Mouse (Mus musculus) layer of hippocampus, postnatal 14 days (tissue): ENCODE results near the gene Adgrf1. TPM values are rescaled to one million over a fixed set of nuclear protein-coding genes. Genes with fewer than 3 reads are reported as not detected.

Experiments
- DNase-seq, 2 experiments: peaks; one replicate each; pipeline ENCODE4 v3.0.0; 2021 to 2022; ENCODE audit warnings: low spot score in 2 of 2, mixed read lengths in 1 of 2
- long read RNA-seq, 2 experiments: library from polyadenylated mRNA; stranded (forward); transcript quantifications; one replicate each; pipeline ENCODE4 v2.0.0; 2021
- total RNA-seq, 2 experiments: library from RNA; stranded (reverse); gene quantifications; 2 replicates each; pipeline ENCODE4 v1.2.3; 2021

Gene Adgrf1
- under 1 TPM in 1 of 2 experiments, not detected in 1; 0.07 TPM for total RNA-seq
- long read RNA-seq, experiment 1 = 0 reads
- long read RNA-seq, experiment 2 = 0 reads

- no peak for DNase-seq
Observed at GRCm38 (mm10) chr17:43270161-43270560, at the start of gene Adgrf1. Adgrf1 (plus strand) TSS chr17:43270329.

- no peak for DNase-seq
Observed at GRCm38 (mm10) chr17:43226101-43226500, 44.0 kb upstream of the Adgrf1 start.

GRCm38 (mm10) chr17:43229621-43230513 is 40.3 kb upstream of the Adgrf1 start:
- peak; percentile 78 to 88 for DNase-seq

GRCm38 (mm10) chr17:43230821-43231220 is 39.3 kb upstream of the Adgrf1 start:
- no peak for DNase-seq

- DNase-seq = no peak
Observed at GRCm38 (mm10) chr17:43232769-43233168, 37.4 kb upstream of the Adgrf1 start.

GRCm38 (mm10) chr17:43236656-43237250 is 33.4 kb upstream of the Adgrf1 start:
- no peak for DNase-seq

GRCm38 (mm10) chr17:43239035-43239434 is 31.1 kb upstream of the Adgrf1 start:
- DNase-seq = no peak

- DNase-seq = peak in 1 of 2 experiments; percentile 44
Observed at GRCm38 (mm10) chr17:43241134-43241533, 29.0 kb upstream of the Adgrf1 start.

GRCm38 (mm10) chr17:43242609-43243008 is 27.5 kb upstream of the Adgrf1 start:
- DNase-seq = no peak

GRCm38 (mm10) chr17:43245364-43245763 is 24.8 kb upstream of the Adgrf1 start:
- DNase-seq = no peak

GRCm38 (mm10) chr17:43247245-43247644 is 22.9 kb upstream of the Adgrf1 start:
- no peak for DNase-seq

- DNase-seq = no peak
Observed at GRCm38 (mm10) chr17:43249645-43250044, 20.5 kb upstream of the Adgrf1 start.

- no peak for DNase-seq
Observed at GRCm38 (mm10) chr17:43251249-43252125, 18.6 kb upstream of the Adgrf1 start.

- no peak for DNase-seq
Observed at GRCm38 (mm10) chr17:43252846-43253245, 17.3 kb upstream of the Adgrf1 start.

- DNase-seq = no peak
Observed at GRCm38 (mm10) chr17:43254261-43254660, 15.9 kb upstream of the Adgrf1 start.

GRCm38 (mm10) chr17:43256536-43257135 is 13.5 kb upstream of the Adgrf1 start:
- no peak for DNase-seq

- peak in 1 of 2 experiments; percentile 28 for DNase-seq
Observed at GRCm38 (mm10) chr17:43257699-43258098, 12.4 kb upstream of the Adgrf1 start.

- DNase-seq = no peak
Observed at GRCm38 (mm10) chr17:43261937-43262336, 8.2 kb upstream of the Adgrf1 start.

GRCm38 (mm10) chr17:43264739-43265138 is 5.4 kb upstream of the Adgrf1 start:
- no peak for DNase-seq

GRCm38 (mm10) chr17:43265178-43265837 is 4.8 kb upstream of the Adgrf1 start:
- DNase-seq = peak; percentile 73 to 80
